Mouse (Mus musculus) gastrocnemius, postnatal 36 days (tissue): ENCODE data around the gene Cckbr. TPM values are rescaled to one million over a fixed set of nuclear protein-coding genes. Genes with fewer than 3 reads are reported as not detected.

Source experiments
- DNase-seq, 2 experiments: peaks; one replicate each; pipeline ENCODE4 v3.0.0; 2022
- intact Hi-C: fragments of 180-260 bp; cut with DNase I; formaldehyde crosslinking; loops from one replicate; pipeline ENCODE4 v1.15.1; 2025
- total RNA-seq, 2 experiments: library from RNA; stranded (reverse); gene quantifications; 2 replicates each; pipeline ENCODE4 v1.2.3; 2021

Cckbr gene
- total RNA-seq, 2 experiments from 2014 or later, result not detected

DNA sequence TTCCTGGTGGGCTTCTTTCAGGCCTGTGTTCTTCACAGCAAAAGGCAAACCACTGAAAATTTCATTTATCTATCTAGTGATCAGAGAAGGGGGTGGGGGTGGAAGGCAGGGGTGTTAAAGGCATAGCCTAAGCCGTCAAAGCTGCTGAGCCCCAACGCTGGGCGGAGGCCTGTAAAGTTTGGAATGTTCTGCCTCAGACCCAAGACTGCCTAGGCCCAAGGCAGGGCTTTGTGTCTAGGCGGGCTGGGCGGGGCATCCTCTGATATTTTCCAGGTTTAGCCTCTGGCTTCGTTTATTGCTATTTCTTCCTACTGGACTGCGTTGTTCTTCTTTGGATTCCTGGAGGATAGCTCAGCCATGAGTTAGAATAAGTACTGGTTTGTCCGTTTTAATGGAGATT, 56.9 kb downstream of the Cckbr start:
- intact Hi-C loops, result no loop called here
- peak; percentile 54 to 59 for DNase-seq

DNA sequence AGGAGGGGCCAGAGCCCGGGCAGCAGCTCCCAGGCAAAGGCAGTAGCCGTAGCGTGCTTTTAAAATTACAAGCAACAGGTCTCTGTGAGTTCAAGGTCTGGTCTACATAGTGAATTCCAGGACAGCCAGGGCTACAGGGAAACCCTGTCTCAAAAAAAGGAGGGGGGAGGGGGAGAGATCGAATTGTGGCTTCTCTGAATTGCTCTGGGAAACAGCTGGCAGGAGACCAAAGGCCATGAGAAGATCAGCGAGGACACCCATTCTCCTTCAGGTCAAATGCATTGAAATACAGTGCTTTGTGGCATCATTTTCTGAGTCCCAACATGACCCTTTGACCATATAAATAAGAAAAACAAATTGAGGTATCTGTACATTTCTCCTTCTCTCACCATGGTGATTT, 59.5 kb downstream of the Cckbr start:
- intact Hi-C loops, result no loop called here
- no peak for DNase-seq

DNA sequence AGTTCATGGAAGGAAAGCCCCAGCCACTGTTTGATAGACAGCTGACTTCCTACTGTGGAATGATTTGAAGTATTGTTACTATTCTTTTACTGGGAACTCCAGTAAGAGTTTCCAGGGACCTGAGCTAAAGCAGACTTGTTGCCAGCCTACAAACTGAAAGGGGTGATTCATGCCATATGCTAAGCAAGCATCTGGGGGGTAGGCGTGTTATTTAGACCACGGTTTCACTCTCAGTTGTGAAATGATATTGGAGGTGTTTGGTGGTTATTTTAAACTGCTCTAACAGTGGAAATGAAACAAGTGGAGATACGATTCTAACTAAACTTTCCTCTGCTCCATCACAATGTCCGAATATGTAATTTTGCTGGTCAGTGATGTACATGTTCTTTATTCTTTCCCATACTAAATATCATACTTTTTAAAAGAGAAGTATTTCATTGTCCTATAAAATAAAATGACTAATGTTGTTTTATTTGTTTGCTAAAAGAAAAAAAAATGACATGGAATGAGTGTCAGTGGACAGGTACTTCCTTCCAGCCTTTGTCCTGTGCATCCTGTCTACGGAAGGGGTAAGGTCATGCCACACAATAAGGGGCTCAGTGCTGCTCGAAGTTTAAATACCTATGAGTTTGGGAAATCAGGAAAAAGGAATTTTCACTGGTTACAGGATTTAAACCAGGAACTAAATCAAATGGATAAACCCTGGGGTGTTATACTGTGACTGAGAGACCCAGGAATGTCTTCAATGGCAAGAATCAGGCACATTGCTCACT, 61.8 kb downstream of the Cckbr start:
- no peak for DNase-seq
- intact Hi-C loops, result no loop called here

DNA sequence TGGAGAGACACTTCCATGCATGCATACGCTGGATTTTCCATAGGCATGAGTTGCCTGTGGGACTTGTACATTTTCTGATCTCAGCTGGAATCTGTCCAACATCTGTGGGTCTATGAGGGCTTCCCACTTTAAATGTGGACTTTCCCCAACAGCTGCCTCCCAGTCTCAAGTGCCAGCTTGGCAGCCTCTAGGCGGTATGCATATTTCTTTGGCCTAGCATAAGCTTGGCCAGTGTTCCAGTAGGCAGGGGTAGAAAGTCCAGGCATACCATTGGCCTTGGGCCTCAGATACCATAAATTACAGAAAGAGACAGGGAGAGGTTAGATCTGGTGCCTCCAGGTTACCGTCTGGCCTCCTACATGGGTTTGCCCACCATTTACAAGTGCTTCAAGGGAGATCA, 72.3 kb downstream of the Cckbr start:
- intact Hi-C loops, result no loop called here
- no peak for DNase-seq

DNA sequence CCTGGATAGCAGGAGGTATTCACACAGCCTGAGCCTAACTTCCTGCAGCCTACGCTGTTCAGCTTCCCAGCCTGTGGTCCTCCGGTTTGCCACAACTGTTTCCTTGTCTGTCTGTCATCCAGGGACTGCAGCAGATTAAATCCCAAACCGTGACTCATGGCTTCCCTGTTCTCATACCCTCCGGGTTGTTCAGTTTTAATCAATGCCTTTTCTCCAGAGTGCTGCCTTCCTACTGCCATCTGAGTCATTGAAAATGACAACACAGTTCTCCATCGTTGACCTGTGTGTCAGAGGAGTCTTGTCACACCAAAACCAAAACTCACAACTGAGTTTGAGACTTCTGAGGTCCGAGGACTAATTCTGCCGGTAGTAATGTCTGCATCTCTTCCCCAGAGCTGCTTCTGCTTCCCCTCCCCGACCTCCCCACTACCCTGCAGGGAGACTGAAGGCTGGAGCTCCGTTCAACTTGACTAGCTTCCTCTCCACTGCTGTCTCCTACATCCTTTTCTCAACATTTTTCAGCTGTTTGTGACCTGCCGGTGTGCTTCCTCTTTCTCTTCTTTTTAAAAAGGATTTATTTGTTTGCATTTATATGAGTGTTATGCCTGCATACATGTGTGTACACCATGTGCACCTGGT, 73.4 kb downstream of the Cckbr start:
- no peak for DNase-seq
- intact Hi-C loops, result no loop called here

DNA sequence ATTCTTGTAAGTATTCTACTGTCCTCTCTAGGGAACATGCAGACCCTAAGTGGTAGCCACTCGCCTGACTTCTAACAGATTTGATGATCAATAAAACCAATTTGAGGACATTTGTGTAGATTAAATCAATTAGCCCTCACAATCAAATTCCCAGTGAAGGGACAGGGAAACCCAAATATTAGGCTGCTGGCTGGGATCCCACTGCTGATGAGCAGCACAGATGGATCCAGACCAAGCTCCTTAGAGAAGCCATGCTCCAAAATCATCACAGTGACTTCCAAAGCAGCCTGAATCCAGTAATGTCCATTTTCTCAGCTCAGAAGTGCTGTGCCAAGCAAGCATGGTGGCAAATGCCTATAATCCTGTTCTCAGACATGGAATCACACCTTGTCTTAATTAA, 74.1 kb downstream of the Cckbr start:
- intact Hi-C loops, result no loop called here
- DNase-seq, result no peak

DNA sequence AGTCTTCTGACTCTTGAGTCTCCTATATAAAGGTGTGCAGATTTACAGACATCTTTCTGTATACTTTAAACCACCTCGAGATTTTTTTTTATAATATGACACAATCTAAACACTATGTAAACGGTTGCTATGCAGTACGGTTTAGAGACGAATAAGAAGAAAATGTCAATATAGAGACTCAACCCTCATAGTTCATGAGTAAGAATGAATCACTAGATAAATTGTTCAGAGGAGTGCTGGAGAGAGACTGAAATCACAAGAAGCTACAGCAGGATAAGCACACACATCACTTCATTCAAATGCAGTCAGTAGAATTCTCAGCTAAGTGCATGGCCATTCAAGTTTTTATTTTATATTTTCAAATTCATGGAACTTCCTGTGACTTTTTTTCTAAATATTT, 76.5 kb downstream of the Cckbr start:
- DNase-seq, result no peak
- intact Hi-C loops, result no loop called here

DNA sequence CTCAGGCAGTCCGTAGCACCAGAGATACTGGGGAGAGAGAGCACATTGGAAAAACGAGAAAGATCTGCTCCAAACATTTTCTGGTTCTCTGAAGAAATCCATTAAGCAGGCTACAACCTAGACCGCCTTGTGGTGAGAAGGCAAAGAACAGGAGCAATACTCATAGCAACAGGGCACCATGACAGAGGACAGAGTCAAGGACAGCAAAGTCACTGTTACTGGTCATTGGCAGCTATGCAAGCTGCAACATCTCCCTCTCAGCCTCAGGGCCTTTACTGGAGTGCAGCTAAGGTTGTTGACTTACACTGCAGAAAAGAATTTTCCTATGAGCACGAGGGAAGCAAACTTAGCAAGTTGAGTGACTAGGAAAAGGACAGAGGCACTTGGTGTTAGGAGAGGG, 81.7 kb downstream of the Cckbr start:
- DNase-seq, result no peak
- intact Hi-C loops, result no loop called here

DNA sequence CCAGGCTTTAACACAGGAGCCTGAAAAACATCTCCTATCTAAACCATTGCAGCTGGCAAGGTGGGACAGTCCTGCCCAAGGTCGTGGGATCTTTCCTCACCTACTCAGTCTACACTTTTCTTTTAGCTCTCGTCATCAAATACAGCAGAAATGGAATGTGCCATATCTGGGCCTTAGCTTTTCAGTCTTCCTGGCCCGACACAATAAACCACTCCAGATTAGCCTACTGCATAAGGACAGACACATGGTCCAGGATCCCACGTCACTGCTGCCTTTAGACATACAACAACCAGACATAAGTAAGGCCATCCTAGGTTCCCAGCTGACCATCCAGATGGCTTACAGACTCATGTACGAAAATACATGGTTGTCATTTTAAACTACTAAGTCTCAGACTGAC, 84.6 kb downstream of the Cckbr start:
- no peak for DNase-seq
- intact Hi-C loops, result loop anchor here (5.0 kb wide), 1 partner anchor 33 kb away; no protein-coding TSS in a partner anchor

DNA sequence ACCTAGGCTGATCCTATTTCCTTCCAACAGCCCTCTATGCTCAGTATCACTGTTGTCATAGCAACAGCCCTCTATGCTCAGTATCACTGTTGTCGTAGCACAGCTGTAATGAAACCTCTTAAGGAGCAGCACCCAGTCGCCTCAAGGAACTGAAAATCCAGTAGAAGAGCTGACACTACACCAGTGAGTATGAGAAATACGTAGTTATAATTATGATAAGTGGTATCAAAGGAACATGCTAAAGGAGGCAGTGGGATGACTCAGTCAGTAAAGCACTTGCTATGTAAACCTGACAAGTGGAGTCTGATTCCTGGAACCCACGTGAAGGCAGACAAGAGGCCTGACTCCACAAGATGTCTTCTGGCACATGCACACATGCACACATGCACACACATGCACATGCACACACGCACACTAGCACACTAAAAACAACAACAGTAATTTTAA, 88.3 kb downstream of the Cckbr start:
- no peak for DNase-seq
- intact Hi-C loops, result loop anchor here (2.0 to 5.0 kb wide), 2 partner anchors 37 to 101 kb away; no protein-coding TSS in a partner anchor

DNA sequence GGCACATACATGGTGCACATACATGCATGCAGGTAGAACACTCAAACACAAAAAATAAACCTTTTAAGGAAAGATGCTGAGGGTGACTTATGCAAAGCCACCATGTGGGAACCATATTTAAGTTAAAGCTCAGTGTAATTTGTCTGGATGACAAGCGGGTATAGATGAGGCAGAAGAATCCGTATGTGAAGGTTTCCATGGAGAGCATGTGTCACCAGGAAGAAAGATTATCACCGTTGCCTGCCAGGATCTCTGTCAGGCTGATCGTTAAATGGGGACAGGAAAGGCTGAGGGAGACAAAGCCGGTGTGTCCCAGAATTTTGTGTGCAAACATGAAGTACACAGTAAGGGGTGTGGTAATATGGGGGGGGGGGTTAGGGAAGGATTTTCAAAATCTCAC, 89.0 kb downstream of the Cckbr start:
- intact Hi-C loops, result loop anchor here (2.0 to 5.0 kb wide), 2 partner anchors 37 to 102 kb away; no protein-coding TSS in a partner anchor
- DNase-seq, result no peak

DNA sequence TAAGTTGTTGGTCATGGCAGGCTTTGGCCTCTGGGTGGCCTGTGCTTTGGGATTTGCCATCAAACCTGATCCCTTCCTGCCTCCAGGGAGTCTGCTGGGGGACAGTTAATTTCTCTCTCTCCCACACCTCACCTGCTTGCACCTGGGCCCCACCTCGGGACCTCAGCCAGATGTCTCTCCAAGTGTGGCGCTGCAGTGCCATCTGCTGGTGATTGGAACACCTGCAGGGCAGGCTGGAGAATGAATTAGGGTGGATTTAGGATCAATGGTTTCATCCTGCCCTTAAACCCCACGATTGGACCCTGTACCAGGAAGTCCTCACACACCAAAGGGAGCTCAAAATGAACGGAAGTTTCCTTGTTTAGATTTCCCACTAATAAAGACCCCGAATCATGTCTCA, 89.6 kb downstream of the Cckbr start:
- intact Hi-C loops, result loop anchor here (2.0 kb wide), 1 partner anchor 102 kb away; no protein-coding TSS in a partner anchor
- peak; percentile 27 to 36 for DNase-seq

DNA sequence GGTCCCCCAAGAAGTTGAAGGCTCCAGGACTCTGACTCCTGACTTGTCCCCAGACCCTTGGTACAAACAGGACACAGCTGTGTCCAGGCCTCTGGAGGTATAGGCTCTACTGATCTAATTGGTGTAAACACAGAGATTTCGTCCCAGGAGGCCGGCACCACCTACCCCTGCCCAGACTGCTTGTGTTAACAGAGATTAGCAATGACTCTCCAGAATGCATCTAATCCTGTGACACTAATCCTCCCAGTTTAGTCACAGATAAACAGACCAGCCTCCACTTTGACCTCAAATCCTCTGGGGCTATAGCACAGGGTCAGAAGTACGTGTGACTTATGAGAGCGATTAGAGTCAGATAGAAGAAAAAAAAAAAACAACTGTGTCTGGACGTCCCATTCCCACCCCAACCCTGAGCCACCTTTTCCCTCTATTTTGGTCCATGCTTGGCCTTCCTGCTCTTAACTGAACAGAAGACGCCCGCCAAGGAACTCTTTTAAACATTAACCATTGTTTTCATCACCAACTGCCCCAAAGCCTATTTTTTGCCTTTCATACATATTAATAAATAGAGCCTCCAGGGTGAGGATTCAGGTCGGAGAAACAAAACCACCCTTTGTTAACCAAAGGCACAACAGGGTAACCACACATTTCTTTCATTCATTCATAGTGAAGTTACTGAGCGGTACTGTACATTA, 91.3 kb downstream of the Cckbr start:
- intact Hi-C loops, result no loop called here
- no peak for DNase-seq

DNA sequence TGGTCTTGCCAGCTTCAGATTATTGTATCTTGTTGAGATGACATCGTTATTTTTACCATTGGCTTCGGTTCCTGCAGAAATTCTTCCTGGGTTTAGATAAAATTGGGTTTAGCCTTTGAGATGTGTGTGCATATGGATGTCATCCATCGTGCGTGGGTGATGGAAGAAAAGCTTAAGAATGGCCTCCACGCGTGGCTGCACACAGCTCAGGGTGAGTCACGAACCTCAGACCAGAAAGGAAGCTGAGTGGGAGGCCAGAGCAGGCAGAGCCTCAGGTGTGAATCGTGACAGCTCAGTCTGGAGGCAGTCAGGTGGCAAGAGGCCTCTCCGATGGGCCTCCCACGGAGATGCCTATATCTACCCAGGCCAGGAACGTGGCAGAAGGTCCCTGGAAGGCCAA, 93.8 kb downstream of the Cckbr start:
- intact Hi-C loops, result no loop called here
- no peak for DNase-seq

DNA sequence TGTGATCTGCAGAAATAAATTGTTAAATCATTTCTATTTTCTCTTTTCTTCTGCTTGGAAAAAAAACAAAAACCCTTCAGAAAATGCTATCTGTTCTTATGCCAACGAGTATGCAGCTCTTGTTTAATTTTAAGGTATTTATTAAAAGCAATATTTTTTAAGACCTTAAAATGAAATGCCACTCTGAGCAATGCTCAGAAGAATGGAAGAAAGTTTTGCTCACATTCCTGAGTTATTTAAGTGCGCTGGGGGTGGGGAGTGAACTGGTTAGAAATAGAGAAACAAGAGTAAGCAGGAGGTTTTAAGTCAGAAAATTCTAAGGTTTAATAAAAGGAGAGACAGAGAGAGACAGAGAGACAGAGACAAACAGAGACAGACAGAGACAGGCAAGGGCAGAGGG, 94.2 kb downstream of the Cckbr start:
- no peak for DNase-seq
- intact Hi-C loops, result no loop called here

DNA sequence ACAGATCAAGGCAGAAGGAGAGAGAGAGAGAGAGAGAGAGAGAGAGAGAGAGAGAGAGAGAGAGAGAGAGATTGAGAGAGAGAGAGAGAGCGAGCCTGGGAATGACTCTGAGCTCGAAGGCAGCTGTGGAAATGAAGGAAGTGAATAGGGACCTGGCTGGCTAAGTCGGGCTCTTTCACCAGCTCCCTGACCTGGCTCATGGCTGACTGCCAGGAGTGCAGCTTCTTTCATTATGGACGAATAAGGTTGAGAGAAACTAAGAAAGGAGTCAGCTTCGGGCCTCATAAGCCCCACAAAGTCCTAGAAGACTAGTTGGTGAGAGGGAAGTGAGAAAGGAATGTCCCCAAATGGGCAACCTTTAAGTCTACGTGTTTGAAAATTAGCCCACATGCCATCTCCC, 94.7 kb downstream of the Cckbr start:
- no peak for DNase-seq

More for the DNA sequence above, 94.7 kb downstream of the Cckbr start:
- intact Hi-C loops, result no loop called here

Other genes with a start within 250 kb of the Cckbr start
- not detected for gene Olfr685, start 239.7 kb upstream of the Cckbr start, total RNA-seq
- not detected for gene Olfr686, start 218.2 kb upstream of the Cckbr start, total RNA-seq
- not detected for gene Olfr688, start 137.6 kb upstream of the Cckbr start, total RNA-seq
- gene Olfr689, start 114.6 kb upstream of the Cckbr start, total RNA-seq, result not detected
- gene Olfr690, start 91.6 kb upstream of the Cckbr start, total RNA-seq, result not detected
- not detected for gene Olfr691, start 83.5 kb upstream of the Cckbr start, total RNA-seq
- not detected for gene Olfr692, start 57.5 kb upstream of the Cckbr start, total RNA-seq
- gene Gm5901, start 50.7 kb upstream of the Cckbr start, total RNA-seq, result not detected
- gene Fam160a2, start 25.7 kb upstream of the Cckbr start, total RNA-seq, result 10 to 100 TPM; 11.0 to 12.2 TPM
- not detected for gene Cnga4, start 21.2 kb upstream of the Cckbr start, total RNA-seq
- 10 to 100 TPM; 10.1 to 13.2 TPM for gene Cavin3, start 56.6 kb downstream of the Cckbr start, total RNA-seq
- 10 to 100 TPM; 50.9 to 51.5 TPM for gene Smpd1, start 128.6 kb downstream of the Cckbr start, total RNA-seq
- 1 to 10 TPM; 5.3 to 8.6 TPM for gene Apbb1, start 155.9 kb downstream of the Cckbr start, total RNA-seq
- gene Hpx, start 174.4 kb downstream of the Cckbr start, total RNA-seq, result under 1 TPM in 1 of 2 experiments, not detected in 1; 0.36 TPM
- 10 to 100 TPM; 13.9 to 15.1 TPM for gene Trim3, start 207.8 kb downstream of the Cckbr start, total RNA-seq
- 10 to 100 TPM; 53.7 to 55.9 TPM for gene Timm10b, start 214.3 kb downstream of the Cckbr start, total RNA-seq
- gene Arfip2, start 214.7 kb downstream of the Cckbr start, total RNA-seq, result 1 to 10 TPM; 5.7 to 8.0 TPM
- gene Gm45799, start 214.8 kb downstream of the Cckbr start, total RNA-seq, result 1 to 10 TPM; 1.8 to 2.2 TPM
- under 1 TPM; 0.43 to 0.62 TPM for gene Dnhd1, start 225.1 kb downstream of the Cckbr start, total RNA-seq